Mouse (Mus musculus): Measurements from ENCODE around the gene Tubb3.

DNA sequence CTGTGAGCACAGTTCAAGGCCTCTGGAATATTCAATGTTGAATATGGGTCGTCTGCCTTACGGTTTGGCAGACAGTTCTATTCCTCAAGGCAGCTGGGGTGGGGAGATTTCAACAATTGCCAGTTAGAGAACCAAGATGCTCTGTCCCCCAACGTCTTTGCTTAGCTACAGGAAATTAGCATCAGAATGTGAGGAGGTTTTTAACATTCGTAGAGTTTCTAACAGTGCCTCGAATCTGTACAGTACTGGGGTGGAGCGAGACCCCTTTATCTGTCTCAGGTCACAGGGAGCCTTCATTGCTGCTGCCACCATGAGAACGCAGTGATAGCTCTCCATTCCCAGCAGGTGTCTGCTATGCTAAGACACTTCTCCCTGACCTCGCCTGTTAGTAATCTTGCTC, 35.1 kb upstream of the Tubb3 start:
- no peak for TF ChIP-seq EP300 (IDR thresholded peaks at IDR 0.05; ENCODE audit: low read depth)
- TF ChIP-seq CTCF (IDR thresholded peaks at IDR 0.05; ENCODE audit: low read depth) = no peak
